Comparison of ENCODE assay signal across 8 mouse cellular contexts in genomic region chr7:127252414-127252813, GRCm38 (mm10). TPM values are rescaled to one million over a fixed set of nuclear protein-coding genes. Genes with fewer than 3 reads are reported as not detected.
A peak's percentile ranks its signal among the peaks of the same experiment; 100 is the strongest.
DNase-seq lines count a peak whose midpoint lies in the region; ATAC-seq lines count a peak whose summit lies in the region.

No protein-coding gene starts in this region.

- no peaks in the 10 kb centered on the region for H3K9me3 ChIP-seq in hindbrain, embryonic 10.5 days
- H3K9me3 ChIP-seq in hindbrain, embryonic 12.5 days (replicated peaks): no peaks in the 10 kb centered on the region

- WGBS in hindbrain, embryonic 10.5 days: 86% methylated on average over 2 of the region's 2 CpGs
- WGBS in hindbrain, embryonic 12.5 days: 83% methylated on average over 2 of the region's 2 CpGs

- H3K4me1 ChIP-seq in hindbrain, embryonic 10.5 days (replicated peaks): peaks cover 16% of the 10 kb centered on the region
- H3K4me1 ChIP-seq in hindbrain, embryonic 12.5 days: peaks cover 12% of the 10 kb centered on the region

- no peaks in the 10 kb centered on the region for H3K27me3 ChIP-seq in hindbrain, embryonic 10.5 days (ENCODE audit: insufficient read depth, poor library complexity, severe bottlenecking)
- H3K27me3 ChIP-seq in hindbrain, embryonic 12.5 days: no peaks in the 10 kb centered on the region

- H3K36me3 ChIP-seq in hindbrain, embryonic 10.5 days: peaks cover 64% of the 10 kb centered on the region
- peaks cover 22% of the 10 kb centered on the region for H3K36me3 ChIP-seq in hindbrain, embryonic 12.5 days

- H3K27ac ChIP-seq in hindbrain, embryonic 10.5 days: no peak overlapping the region
- H3K27ac ChIP-seq in hindbrain, embryonic 12.5 days: no peak overlapping the region

- ATAC-seq in hindbrain, embryonic 12.5 days (ENCODE audit: low FRiP score): no peak
- ATAC-seq in megakaryocyte-erythroid progenitor cell, adult 5-6 weeks (replicated peaks; ENCODE audit: low FRiP score, low TSS enrichment, poor library complexity, severe bottlenecking): no peak

- H3K4me3 ChIP-seq in hindbrain, embryonic 10.5 days: no peak overlapping the region
- no peak overlapping the region for H3K4me3 ChIP-seq in hindbrain, embryonic 12.5 days

- H3K9ac ChIP-seq in hindbrain, embryonic 12.5 days: no peak overlapping the region

- DNase-seq in hindbrain, embryonic 10.5 days (ENCODE audit: low spot score): peak; percentile 27
- DNase-seq in ES-CJ7 (ENCODE audit: low read depth, low spot score): peak; percentile 70
- DNase-seq in embryo, embryonic 10.5 days (ENCODE audit: low spot score): peak; percentile 68
- peak; percentile 75 for DNase-seq in naive thymus-derived CD4-positive, alpha-beta T cell, adult 2 months (ENCODE audit: low read depth)
- DNase-seq in kidney, adult 18-20 months: no peak
- DNase-seq in gastrocnemius, adult 18-20 months (ENCODE audit: low spot score): no peak

- H3K4me2 ChIP-seq in hindbrain, embryonic 12.5 days (replicated peaks): no peak overlapping the region

RNA-seq across cellular contexts. Expression of gene Dctpp1, which starts 8.1 kb away (rescaled TPM):
- 284 and 329 TPM in 2 replicates for polyA plus RNA-seq in hindbrain, embryonic 10.5 days (2016; fragmentation: Nextera tagmentation; extraction: Ambion mirVana)
- polyA plus RNA-seq in hindbrain, embryonic 12.5 days (2016; fragmentation: Nextera tagmentation; extraction: Ambion mirVana): 123 and 147 TPM in 2 replicates
- total RNA-seq in megakaryocyte-erythroid progenitor cell, adult 5-6 weeks (2014; fragmentation: Nextera tagmentation): 61.0 and 138 TPM in 2 replicates
- total RNA-seq in megakaryocyte-erythroid progenitor cell, adult 5-6 weeks (2017): 44.5 and 48.2 TPM in 2 replicates
- total RNA-seq in gastrocnemius, adult 18-20 months (2021): 10 to 100 TPM; 32.6 TPM

RNA-seq across cellular contexts. Expression of gene Zfp771, which starts 8.3 kb away (rescaled TPM):
- 62.4 and 70.1 TPM in 2 replicates for polyA plus RNA-seq in hindbrain, embryonic 10.5 days (2016; fragmentation: Nextera tagmentation; extraction: Ambion mirVana)
- 61.3 and 62.8 TPM in 2 replicates for polyA plus RNA-seq in hindbrain, embryonic 12.5 days (2016; fragmentation: Nextera tagmentation; extraction: Ambion mirVana)
- total RNA-seq in megakaryocyte-erythroid progenitor cell, adult 5-6 weeks (2014; fragmentation: Nextera tagmentation): 15.1 and 16.6 TPM in 2 replicates
- 13.6 and 14.1 TPM in 2 replicates for total RNA-seq in megakaryocyte-erythroid progenitor cell, adult 5-6 weeks (2017)
- total RNA-seq in gastrocnemius, adult 18-20 months (2021): 10 to 100 TPM; 19.7 to 21.1 TPM

RNA-seq across cellular contexts. Expression of gene Sept1, which starts 19.5 kb away (rescaled TPM):
- 32.4 and 33.8 TPM in 2 replicates for polyA plus RNA-seq in hindbrain, embryonic 10.5 days (2016; fragmentation: Nextera tagmentation; extraction: Ambion mirVana)
- 32.7 and 33.2 TPM in 2 replicates for polyA plus RNA-seq in hindbrain, embryonic 12.5 days (2016; fragmentation: Nextera tagmentation; extraction: Ambion mirVana)
- 41.3 and 47.7 TPM in 2 replicates for total RNA-seq in megakaryocyte-erythroid progenitor cell, adult 5-6 weeks (2014; fragmentation: Nextera tagmentation)
- 24.8 and 25.5 TPM in 2 replicates for total RNA-seq in megakaryocyte-erythroid progenitor cell, adult 5-6 weeks (2017)
- 1 to 10 TPM; 1.0 to 1.3 TPM for total RNA-seq in gastrocnemius, adult 18-20 months (2021)

RNA-seq across cellular contexts. Expression of gene Zfp553, which starts 19.6 kb away (rescaled TPM):
- 78.7 and 81.0 TPM in 2 replicates for polyA plus RNA-seq in hindbrain, embryonic 10.5 days (2016; fragmentation: Nextera tagmentation; extraction: Ambion mirVana)
- 61.3 and 67.9 TPM in 2 replicates for polyA plus RNA-seq in hindbrain, embryonic 12.5 days (2016; fragmentation: Nextera tagmentation; extraction: Ambion mirVana)
- total RNA-seq in megakaryocyte-erythroid progenitor cell, adult 5-6 weeks (2014; fragmentation: Nextera tagmentation): 17.0 and 18.3 TPM in 2 replicates
- 22.7 and 31.7 TPM in 2 replicates for total RNA-seq in megakaryocyte-erythroid progenitor cell, adult 5-6 weeks (2017)
- 1 to 10 TPM; 4.2 to 4.6 TPM for total RNA-seq in gastrocnemius, adult 18-20 months (2021)

RNA-seq across cellular contexts. Expression of gene Sephs2, which starts 21.4 kb away (rescaled TPM):
- polyA plus RNA-seq in hindbrain, embryonic 10.5 days (2016; fragmentation: Nextera tagmentation; extraction: Ambion mirVana): 69.8 and 76.2 TPM in 2 replicates
- polyA plus RNA-seq in hindbrain, embryonic 12.5 days (2016; fragmentation: Nextera tagmentation; extraction: Ambion mirVana): 66.5 and 69.3 TPM in 2 replicates
- total RNA-seq in megakaryocyte-erythroid progenitor cell, adult 5-6 weeks (2014; fragmentation: Nextera tagmentation): 61.7 and 74.2 TPM in 2 replicates
- total RNA-seq in megakaryocyte-erythroid progenitor cell, adult 5-6 weeks (2017): 115 and 130 TPM in 2 replicates
- 10 to 100 TPM; 34.7 to 34.9 TPM for total RNA-seq in gastrocnemius, adult 18-20 months (2021)

Comparison
In these comparisons a context has a peak if more than half of its experiments do, and no peak if none do; other contexts are left out.
1. DNase-seq: peak in hindbrain, embryonic 10.5 days (single experiment), ES-CJ7 (single experiment), embryo, embryonic 10.5 days (single experiment) and naive thymus-derived CD4-positive, alpha-beta T cell, adult 2 months (single experiment); none in kidney, adult 18-20 months (single experiment) and gastrocnemius, adult 18-20 months (single experiment).
2. RNA of gene Sept1, which starts 19.5 kb away (total RNA-seq): 24.8 to 47.7 TPM in megakaryocyte-erythroid progenitor cell, adult 5-6 weeks; 1.0 to 1.3 TPM in gastrocnemius, adult 18-20 months; every median in the first group is over 10 times any median in the second.